ENCODE assay signal across 9 mouse cellular contexts in genomic region chr8:70375212-70375859, GRCm38 (mm10). TPM values are rescaled to one million over a fixed set of nuclear protein-coding genes. Genes with fewer than 3 reads are reported as not detected.
DNase-seq lines count a peak whose midpoint lies in the region; ATAC-seq lines count a peak whose summit lies in the region.
"Had no signal": no experiment of that assay in that cellular context is flagged by ENCODE, and none has a peak within 500 bp of the region (broad histone marks: within the 10 kb centered on the region; RNA-seq: fewer than 3 reads in every experiment).

No protein-coding gene starts in this region.

- H3K27ac ChIP-seq in hindbrain, embryonic 12.5 days = no peak overlapping the region
- H3K27ac ChIP-seq: macrophage had no signal

- peak; percentile 36 for DNase-seq in cerebellum, adult 8-10 months
- DNase-seq in cerebellum, adult 11-12 months = no peak
- DNase-seq in CD4-positive helper T cell, adult 2 months (ENCODE audit: low read depth, low spot score) = peak; percentile 59
- DNase-seq in lung, postnatal 4 days = peak; percentile 61 to 63
- DNase-seq in right cerebral cortex, postnatal 4 days = no peak
- DNase-seq in ovary, postnatal 10 days (ENCODE audit: low spot score) = no peak

- no peak overlapping the region for H3K9ac ChIP-seq in hindbrain, embryonic 12.5 days

- peaks cover 94% of the 10 kb centered on the region for H3K27me3 ChIP-seq in hindbrain, embryonic 12.5 days

- no peaks in the 10 kb centered on the region for H3K9me3 ChIP-seq in hindbrain, embryonic 12.5 days (replicated peaks)

- H3K36me3 ChIP-seq in hindbrain, embryonic 12.5 days = no peaks in the 10 kb centered on the region

- H3K4me1 ChIP-seq in hindbrain, embryonic 12.5 days = peaks cover 30% of the 10 kb centered on the region

- WGBS in hindbrain, embryonic 12.5 days = 8% methylated on average over 35 of the region's 35 CpGs

- H3K4me2 ChIP-seq in hindbrain, embryonic 12.5 days (replicated peaks) = no peak overlapping the region

- ATAC-seq in hindbrain, embryonic 12.5 days (ENCODE audit: low FRiP score) = 0 out of 2 replicates have a peak, but pooled peaks have one; percentile 1
- ATAC-seq in cerebellum, adult (ENCODE audit: insufficient number of reproducible peaks, low FRiP score, low TSS enrichment) = no peak

- peak overlapping the region; percentile 36 for H3K4me3 ChIP-seq in hindbrain, embryonic 12.5 days

RNA-seq across cellular contexts. Expression of gene Comp, which starts 2.0 kb away (rescaled TPM):
- polyA plus RNA-seq in hindbrain, embryonic 12.5 days (2016; fragmentation: Nextera tagmentation; extraction: Ambion mirVana) = 1.2 and 3.0 TPM in 2 replicates
- polyA plus RNA-seq: macrophage had no signal

RNA-seq across cellular contexts. Expression of gene Upf1, which starts 22.3 kb away (rescaled TPM):
- polyA plus RNA-seq in hindbrain, embryonic 12.5 days (2016; fragmentation: Nextera tagmentation; extraction: Ambion mirVana) = 34.2 and 34.3 TPM in 2 replicates

RNA-seq across cellular contexts. Expression of gene Gdf1, which starts 45.7 kb away (rescaled TPM):
- 2.2 and 4.4 TPM in 2 replicates for polyA plus RNA-seq in hindbrain, embryonic 12.5 days (2016; fragmentation: Nextera tagmentation; extraction: Ambion mirVana)
- polyA plus RNA-seq: macrophage had no signal

RNA-seq across cellular contexts. Expression of gene Cers1, which starts 59.8 kb away (rescaled TPM):
- polyA plus RNA-seq in hindbrain, embryonic 12.5 days (2016; fragmentation: Nextera tagmentation; extraction: Ambion mirVana) = 16.3 and 17.8 TPM in 2 replicates
- polyA plus RNA-seq: macrophage had no signal

Comparison
In these comparisons a context has a peak if more than half of its experiments do, and no peak if none do; other contexts are left out.
1. DNase-seq: peak in cerebellum, adult 8-10 months (single experiment), CD4-positive helper T cell, adult 2 months (single experiment) and lung, postnatal 4 days (2 of 2); none in cerebellum, adult 11-12 months (single experiment), right cerebral cortex, postnatal 4 days (single experiment) and ovary, postnatal 10 days (single experiment).